Mouse (Mus musculus): ENCODE measurements at regions not wholly inside any gene's neighbourhood (a gene's known extent, or its start where the extent isn't known, plus 50 kb on each side); places are given as distances from the start of the nearest gene placed in this dataset.
A peak's percentile ranks its signal among the peaks of the same experiment; 100 is the strongest.

DNA sequence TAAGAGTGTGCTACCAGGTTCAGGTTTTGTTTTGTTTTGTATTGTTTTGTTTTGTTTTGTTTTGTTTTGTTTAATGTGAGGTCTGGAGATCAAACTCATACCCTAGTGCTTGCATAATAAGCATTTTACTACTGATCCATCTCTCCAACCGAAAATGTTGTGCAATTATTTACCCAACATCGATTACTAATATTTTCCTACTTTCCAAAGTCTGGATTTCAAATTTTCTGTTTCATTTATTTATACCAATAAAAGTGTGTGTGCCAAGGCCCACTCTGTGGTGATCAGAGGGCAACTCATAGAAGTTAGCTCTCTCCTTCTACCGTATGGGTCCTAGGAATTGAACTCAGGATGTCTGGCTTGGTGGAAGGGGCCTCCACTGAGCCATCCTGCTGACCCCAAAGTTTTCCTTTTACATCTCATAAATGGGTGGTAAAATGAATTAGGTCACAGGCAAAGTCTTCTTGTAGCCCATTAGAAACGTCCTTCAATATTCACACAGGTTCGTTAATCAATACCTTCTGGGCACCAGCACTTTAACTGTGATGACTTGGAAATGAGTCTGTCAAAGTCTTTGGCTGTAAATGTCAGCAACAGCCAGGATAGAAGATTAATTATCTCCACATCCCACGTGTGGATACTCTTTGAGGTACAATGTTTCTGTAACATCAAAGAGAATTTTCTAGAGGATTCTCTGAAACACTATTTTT, 158.9 kb upstream of the Mgat5 start:
- no peak overlapping the region for H3K4me2 ChIP-seq (ENCODE audit: low read length)
- H3K27me3 ChIP-seq (ENCODE audit: insufficient read depth, low read length) = no peaks in the 10 kb centered on the region
- H3K9ac ChIP-seq (ENCODE audit: low read depth, low read length) = no peak overlapping the region
- no peak for TF ChIP-seq CTCF (IDR thresholded peaks at IDR 0.05; ENCODE audit: low read depth)
- no peak for ATAC-seq (replicated peaks; ENCODE audit: low FRiP score, low read depth)
- H3K9me3 ChIP-seq (replicated peaks; ENCODE audit: low read length) = no peaks in the 10 kb centered on the region
- H3K4me3 ChIP-seq (replicated peaks; ENCODE audit: low read depth, low read length) = no peak overlapping the region
- H3K4me1 ChIP-seq (replicated peaks; ENCODE audit: insufficient read depth, low read length) = no peaks in the 10 kb centered on the region
- H3K36me3 ChIP-seq (ENCODE audit: insufficient read depth, low read length) = no peaks in the 10 kb centered on the region
- 62% methylated on average over 6 of the region's 6 CpGs for WGBS
- DNase-seq (ENCODE audit: low spot score) = no peak
- no peak overlapping the region for H3K27ac ChIP-seq

DNA sequence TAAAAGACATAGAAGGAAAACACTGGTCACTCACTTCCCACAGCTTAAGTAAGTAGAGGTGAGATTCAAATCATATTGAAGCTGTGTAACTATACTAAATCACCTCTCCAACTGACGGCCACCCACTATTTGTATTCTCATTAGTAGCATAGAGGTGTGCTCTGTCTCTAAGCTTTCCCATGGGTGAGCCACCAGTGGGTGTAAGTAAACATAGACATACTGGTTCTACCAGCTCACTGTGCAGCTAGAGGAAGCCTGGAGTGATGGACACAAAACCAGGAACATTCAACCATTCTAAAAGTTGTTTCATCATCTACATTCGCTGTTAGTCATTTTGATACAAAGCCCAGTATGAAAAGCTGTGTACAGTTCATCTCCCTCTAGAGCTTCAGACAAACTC, 170.1 kb upstream of the Mgat5 start:
- WGBS = 94% methylated on average over 2 of the region's 2 CpGs

DNA sequence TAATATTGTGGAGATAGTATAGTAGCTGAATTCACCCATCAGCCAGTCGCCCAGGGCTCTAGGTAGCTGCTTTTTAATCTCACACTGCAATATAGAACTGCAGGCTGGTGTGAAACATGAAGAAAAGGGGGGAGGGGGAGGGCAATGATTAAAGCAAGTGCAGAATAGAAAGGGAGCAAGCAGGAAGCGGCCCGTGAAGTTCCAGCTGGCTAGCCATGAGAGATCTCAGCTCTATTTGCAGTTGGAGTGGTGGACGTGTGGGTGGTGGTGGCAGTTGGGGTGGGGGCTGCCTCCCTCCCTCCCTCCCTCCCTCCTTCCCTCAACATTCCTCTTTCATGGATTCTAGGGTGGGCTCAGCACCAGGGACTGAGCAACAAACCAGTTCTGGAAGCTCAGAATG, 173.3 kb upstream of the Mgat5 start:
- Histone ChIP-seq H3K4me2 (ENCODE audit: low read length) (no peak overlapping the region), H3K36me3 (ENCODE audit: insufficient read depth, low read length) (no peaks in the 10 kb centered on the region), H3K9me3 (replicated peaks; ENCODE audit: low read length) (no peaks in the 10 kb centered on the region), H3K4me1 (replicated peaks; ENCODE audit: insufficient read depth, low read length) (no peaks in the 10 kb centered on the region; the same call in 1 of the 2 replicates), H3K27ac (no peak overlapping the region), H3K9ac (ENCODE audit: low read depth, low read length) (no peak overlapping the region), H3K27me3 (ENCODE audit: insufficient read depth, low read length) (no peaks in the 10 kb centered on the region), H3K4me3 (replicated peaks; ENCODE audit: low read depth, low read length) (no peak overlapping the region)
- ATAC-seq (replicated peaks; ENCODE audit: low FRiP score, low read depth) = peak; percentile 74
- no peak for TF ChIP-seq CTCF (IDR thresholded peaks at IDR 0.05; ENCODE audit: low read depth)
- peak; percentile 70 for DNase-seq (ENCODE audit: low spot score)
- 11% methylated on average over 4 of the region's 4 CpGs for WGBS

More for the DNA sequence above, 170.1 kb upstream of the Mgat5 start:
- ATAC-seq (replicated peaks; ENCODE audit: low FRiP score, low read depth) = no peak
- H3K27me3 ChIP-seq (ENCODE audit: insufficient read depth, low read length) = no peaks in the 10 kb centered on the region
- TF ChIP-seq CTCF (IDR thresholded peaks at IDR 0.05; ENCODE audit: low read depth) = no peak
- no peak for DNase-seq (ENCODE audit: low spot score)
- H3K4me2 ChIP-seq (ENCODE audit: low read length) = no peak overlapping the region
- no peaks in the 10 kb centered on the region for H3K9me3 ChIP-seq (replicated peaks; ENCODE audit: low read length)
- no peaks in the 10 kb centered on the region; the same call in 1 of the 2 replicates for H3K4me1 ChIP-seq (replicated peaks; ENCODE audit: insufficient read depth, low read length)
- H3K9ac ChIP-seq (ENCODE audit: low read depth, low read length) = no peak overlapping the region
- H3K27ac ChIP-seq = no peak overlapping the region
- no peak overlapping the region for H3K4me3 ChIP-seq (replicated peaks; ENCODE audit: low read depth, low read length)
- no peaks in the 10 kb centered on the region for H3K36me3 ChIP-seq (ENCODE audit: insufficient read depth, low read length)

DNA sequence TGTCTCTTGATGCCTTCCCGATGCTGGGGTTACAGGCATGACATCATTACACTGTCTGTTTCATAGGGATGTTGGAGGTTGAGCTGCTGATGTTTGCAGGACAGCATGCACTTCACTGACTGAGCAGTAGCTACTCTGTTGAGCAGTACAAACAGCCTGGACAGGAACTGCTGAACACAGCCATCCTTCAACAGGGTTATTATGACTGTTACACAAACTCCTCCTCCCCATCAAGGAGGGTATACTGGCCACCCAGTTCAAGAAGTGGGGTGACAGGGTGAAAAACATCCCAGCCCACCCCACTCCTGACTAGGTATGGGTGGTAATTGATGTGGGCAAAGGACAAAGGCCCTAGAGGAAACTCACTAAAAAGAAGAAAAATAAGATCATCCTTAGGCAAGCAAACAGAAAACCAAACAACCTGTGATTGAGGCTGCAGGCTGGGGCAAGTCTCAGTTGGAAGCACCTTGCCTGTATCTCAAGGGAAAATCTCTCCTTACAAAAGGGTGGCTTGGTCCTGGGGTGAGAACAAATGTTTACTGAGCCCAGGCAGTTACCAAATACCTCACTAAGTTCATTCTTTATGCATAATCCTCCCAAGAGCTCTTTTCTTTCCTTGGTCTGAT, 175.8 kb upstream of the Mgat5 start:
- Histone ChIP-seq H3K4me3 (replicated peaks; ENCODE audit: low read depth, low read length) (no peak overlapping the region), H3K27ac (no peak overlapping the region), H3K36me3 (ENCODE audit: insufficient read depth, low read length) (no peaks in the 10 kb centered on the region), H3K27me3 (ENCODE audit: insufficient read depth, low read length) (no peaks in the 10 kb centered on the region), H3K4me2 (ENCODE audit: low read length) (no peak overlapping the region), H3K9me3 (replicated peaks; ENCODE audit: low read length) (no peaks in the 10 kb centered on the region), H3K4me1 (replicated peaks; ENCODE audit: insufficient read depth, low read length) (no peaks in the 10 kb centered on the region; the same call in 1 of the 2 replicates), H3K9ac (ENCODE audit: low read depth, low read length) (no peak overlapping the region)
- no peak for DNase-seq (ENCODE audit: low spot score)
- TF ChIP-seq CTCF (IDR thresholded peaks at IDR 0.05; ENCODE audit: low read depth) = no peak
- ATAC-seq (replicated peaks; ENCODE audit: low FRiP score, low read depth) = no peak
- WGBS = 81% methylated on average over 1 of the region's 1 CpGs

- DNase-seq (ENCODE audit: low spot score) (no peak), ATAC-seq (replicated peaks; ENCODE audit: low FRiP score, low read depth) (no peak)
- no peaks in the 10 kb centered on the region for H3K27me3 ChIP-seq (ENCODE audit: insufficient read depth, low read length)
- no peak overlapping the region for H3K9ac ChIP-seq (ENCODE audit: low read depth, low read length)
- H3K9me3 ChIP-seq (replicated peaks; ENCODE audit: low read length) = no peaks in the 10 kb centered on the region
- H3K4me1 ChIP-seq (replicated peaks; ENCODE audit: insufficient read depth, low read length) = no peaks in the 10 kb centered on the region
- no peaks in the 10 kb centered on the region for H3K36me3 ChIP-seq (ENCODE audit: insufficient read depth, low read length)
- H3K27ac ChIP-seq = no peak overlapping the region
- H3K4me2 ChIP-seq (ENCODE audit: low read length) = no peak overlapping the region
- no peak for TF ChIP-seq CTCF (IDR thresholded peaks at IDR 0.05; ENCODE audit: low read depth)
- 74% methylated on average over 3 of the region's 3 CpGs for WGBS
- no peak overlapping the region for H3K4me3 ChIP-seq (replicated peaks; ENCODE audit: low read depth, low read length)
Observed at GRCm38 (mm10) chr1:127023100-127023499, 181.7 kb upstream of the Mgat5 start.

- WGBS = 70% methylated on average over 2 of the region's 2 CpGs
- Histone ChIP-seq H3K9ac (ENCODE audit: low read depth, low read length) (no peak overlapping the region), H3K36me3 (ENCODE audit: insufficient read depth, low read length) (no peaks in the 10 kb centered on the region), H3K4me2 (ENCODE audit: low read length) (no peak overlapping the region), H3K9me3 (replicated peaks; ENCODE audit: low read length) (no peaks in the 10 kb centered on the region), H3K27ac (no peak overlapping the region), H3K4me3 (replicated peaks; ENCODE audit: low read depth, low read length) (no peak overlapping the region), H3K4me1 (replicated peaks; ENCODE audit: insufficient read depth, low read length) (no peaks in the 10 kb centered on the region), H3K27me3 (ENCODE audit: insufficient read depth, low read length) (no peaks in the 10 kb centered on the region)
- peak; percentile 34 for DNase-seq (ENCODE audit: low spot score)
- peak; percentile 55 for TF ChIP-seq CTCF (IDR thresholded peaks at IDR 0.05; ENCODE audit: low read depth)
- peak; percentile 29; the same call in 1 of the 2 replicates for ATAC-seq (replicated peaks; ENCODE audit: low FRiP score, low read depth)
Observed at GRCm38 (mm10) chr1:127017698-127018097, 187.1 kb upstream of the Nckap5 start.

Data from kidney, postnatal 0 days (tissue).